Mouse (Mus musculus) hindbrain, embryonic 12.5 days (tissue): Measurements from ENCODE around the gene Iffo1. TPM values are rescaled to one million over a fixed set of nuclear protein-coding genes. Genes with fewer than 3 reads are reported as not detected.

Source experiments
- ATAC-seq: fragments of 200-750 bp; cut with Nextera tagmentation; 2 replicates; pipeline ENCODE4 v1.8.0; 2017; ENCODE audit warnings: moderate TSS enrichment; ENCODE audit not compliant: low FRiP score
- H3K27ac ChIP-seq: fragments of 300-500 bp; sonication (generic); 2 replicates; pipeline ENCODE4 v1.5.1; 2016; ENCODE audit warnings: mild to moderate bottlenecking
- H3K27me3 ChIP-seq: fragments of 300-500 bp; sonication (generic); 2 replicates; pipeline ENCODE4 v1.6.1; 2016; ENCODE audit warnings: mild to moderate bottlenecking
- H3K36me3 ChIP-seq: fragments of 300-500 bp; sonication (generic); 2 replicates; pipeline ENCODE4 v1.6.1; 2016; ENCODE audit warnings: mild to moderate bottlenecking
- H3K4me1 ChIP-seq: fragments of 300-500 bp; sonication (generic); 2 replicates; pipeline ENCODE4 v1.6.1; 2016
- H3K4me2 ChIP-seq: fragments of 300-500 bp; sonication (generic); replicated peaks from 2 replicates; pipeline ENCODE4 v1.6.1; 2016; ENCODE audit warnings: mild to moderate bottlenecking
- H3K4me3 ChIP-seq: fragments of 300-500 bp; sonication (generic); 2 replicates; pipeline ENCODE4 v1.5.1; 2016; ENCODE audit warnings: mild to moderate bottlenecking
- H3K9ac ChIP-seq: fragments of 300-500 bp; sonication (generic); 2 replicates; pipeline ENCODE4 v1.6.1; 2016; ENCODE audit warnings: mild to moderate bottlenecking, moderate library complexity
- H3K9me3 ChIP-seq: fragments of 300-500 bp; sonication (generic); replicated peaks from 2 replicates; pipeline ENCODE4 v1.6.1; 2016; ENCODE audit warnings: mild to moderate bottlenecking
- WGBS: fragments of 180-500 bp; shearing (Covaris S2); methylation state at CpG from one replicate; pipeline ENCODE4 v1.1.7; 2016; 5-methylcytosine and 5-hydroxymethylcytosine counted together
- polyA plus RNA-seq: library from polyadenylated mRNA; unstranded; fragments of >200 nt; fragmentation: Nextera tagmentation; extraction: Ambion mirVana; gene quantifications from 2 replicates; pipeline ENCODE4 v1.2.1, GENCODE M21; 2016

The Iffo1 gene
- polyA plus RNA-seq, 1 experiment from 2014 or later = 19.2 TPM

DNA sequence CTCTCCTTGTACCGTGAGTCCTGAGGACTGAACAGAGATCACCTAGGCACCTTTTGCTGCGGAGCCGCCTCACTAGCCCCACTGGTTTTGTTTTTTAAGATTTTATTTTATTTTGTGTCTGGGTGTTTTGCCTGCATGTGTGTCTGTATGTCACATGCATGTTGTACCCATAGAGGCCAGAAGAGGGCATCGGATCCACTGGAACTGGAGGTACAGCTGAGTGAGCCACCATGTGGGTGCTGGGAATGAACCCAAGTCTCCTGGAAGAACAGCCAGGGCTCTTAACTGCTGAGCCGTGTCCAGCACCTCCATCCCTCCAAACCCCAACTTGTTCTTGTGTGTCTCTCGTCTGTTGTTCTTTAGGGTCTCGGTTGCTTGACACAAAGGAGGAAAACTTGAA is 34.1 kb upstream of the Iffo1 start:
- ATAC-seq = no peak
- Histone ChIP-seq H3K27ac (no peak overlapping the region), H3K36me3 (peaks cover 97% of the 10 kb centered on the region), H3K9ac (no peak overlapping the region), H3K4me2 (no peak overlapping the region), H3K4me1 (no peaks in the 10 kb centered on the region), H3K4me3 (no peak overlapping the region), H3K27me3 (no peaks in the 10 kb centered on the region), H3K9me3 (no peaks in the 10 kb centered on the region)
- 92% methylated on average over 7 of the region's 7 CpGs for WGBS

DNA sequence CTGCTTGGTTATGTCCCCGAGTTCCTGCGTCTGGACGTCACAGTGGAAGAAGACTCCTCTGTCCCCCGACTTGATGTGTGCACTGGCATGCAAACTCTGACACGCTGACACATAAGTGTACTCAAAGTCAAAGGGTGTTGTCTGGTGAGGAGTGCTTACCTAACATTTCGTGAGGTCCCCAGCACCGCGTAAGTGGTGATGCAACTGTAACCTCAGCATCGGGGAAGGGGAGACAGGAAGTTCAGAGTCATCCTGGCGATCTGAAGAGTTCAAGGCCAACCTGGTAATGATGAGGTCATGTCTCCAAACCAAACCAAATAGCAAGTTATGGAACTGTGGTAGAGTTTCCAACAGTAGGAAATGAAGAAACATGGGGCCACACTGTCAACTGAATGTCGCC is 32.5 kb upstream of the Iffo1 start:
- Histone ChIP-seq H3K9ac (no peak overlapping the region), H3K36me3 (peaks cover 96% of the 10 kb centered on the region), H3K4me2 (no peak overlapping the region), H3K27ac (no peak overlapping the region), H3K4me1 (no peaks in the 10 kb centered on the region), H3K27me3 (no peaks in the 10 kb centered on the region), H3K9me3 (no peaks in the 10 kb centered on the region), H3K4me3 (no peak overlapping the region)
- ATAC-seq = no peak
- 94% methylated on average over 11 of the region's 11 CpGs for WGBS

DNA sequence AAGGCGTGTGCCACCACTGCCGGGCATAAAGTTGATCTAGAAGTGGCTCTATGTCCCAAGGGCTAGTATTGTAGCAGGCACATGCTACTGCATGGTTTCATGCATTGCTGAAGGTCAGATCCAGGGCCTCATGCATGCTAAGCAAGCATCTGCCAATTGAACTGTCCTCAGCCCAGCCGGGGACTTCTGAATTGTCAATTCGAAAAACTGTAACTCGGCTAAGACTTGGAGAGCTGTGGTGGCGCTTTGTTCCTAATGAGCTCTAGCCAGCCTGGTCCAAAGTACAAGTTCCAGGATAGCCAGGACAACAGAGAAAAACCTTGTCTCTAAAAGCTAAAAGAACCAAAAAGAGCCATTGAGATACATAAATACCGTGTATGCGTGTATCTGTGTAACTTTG is 25.7 kb upstream of the Iffo1 start:
- no peaks in the 10 kb centered on the region for H3K4me1 ChIP-seq
- no peaks in the 10 kb centered on the region for H3K27me3 ChIP-seq
- peaks cover 95% of the 10 kb centered on the region for H3K36me3 ChIP-seq
- WGBS = 96% methylated on average over 8 of the region's 8 CpGs
- H3K4me3 ChIP-seq = no peak overlapping the region
- no peaks in the 10 kb centered on the region for H3K9me3 ChIP-seq
- no peak overlapping the region for H3K27ac ChIP-seq
- ATAC-seq = no peak
- H3K9ac ChIP-seq = no peak overlapping the region
- H3K4me2 ChIP-seq = no peak overlapping the region

- Histone ChIP-seq H3K4me2 (no peak overlapping the region), H3K9me3 (no peaks in the 10 kb centered on the region), H3K36me3 (peaks cover 62% of the 10 kb centered on the region), H3K4me1 (peaks cover 12% of the 10 kb centered on the region), H3K27ac (no peak overlapping the region), H3K4me3 (no peak overlapping the region), H3K27me3 (no peaks in the 10 kb centered on the region), H3K9ac (no peak overlapping the region)
- WGBS = 88% methylated on average over 12 of the region's 12 CpGs
- ATAC-seq = no peak
These were observed 16.3 kb upstream of the Iffo1 start for GRCm38 (mm10) chr6:125128724-125129123.

GRCm38 (mm10) chr6:125129710-125130402 is 15.2 kb upstream of the Iffo1 start:
- Histone ChIP-seq H3K4me2 (no peak overlapping the region), H3K4me3 (no peak overlapping the region), H3K27ac (no peak overlapping the region), H3K9me3 (no peaks in the 10 kb centered on the region), H3K36me3 (peaks cover 62% of the 10 kb centered on the region), H3K4me1 (peaks cover 12% of the 10 kb centered on the region), H3K9ac (no peak overlapping the region), H3K27me3 (no peaks in the 10 kb centered on the region)
- WGBS = 81% methylated on average over 20 of the region's 20 CpGs
- ATAC-seq = no peak

GRCm38 (mm10) chr6:125131302-125132156 is 13.5 kb upstream of the Iffo1 start, which contains the start of gene Nop2:
Gene Nop2 (plus strand): TSS chr6:125131909.
- Histone ChIP-seq H3K4me2 (peak within 1 kb of the TSS; percentile 73), H3K36me3 (peaks cover 60% of the 10 kb centered on the region), H3K27ac (peak within 1 kb of the TSS; percentile 85), H3K27me3 (no peaks in the 10 kb centered on the region), H3K9me3 (no peaks in the 10 kb centered on the region), H3K4me3 (peak within 1 kb of the TSS; percentile 65), H3K9ac (peak within 1 kb of the TSS; percentile 60), H3K4me1 (peaks cover 12% of the 10 kb centered on the region)
- peak; percentile 93 for ATAC-seq
- under 1% methylated on average over 66 of the region's 66 CpGs for WGBS

GRCm38 (mm10) chr6:125132470-125132869 is 12.6 kb upstream of the Iffo1 start:
- WGBS = 9% methylated on average over 11 of the region's 11 CpGs
- Histone ChIP-seq H3K27ac (no peak overlapping the region), H3K36me3 (peaks cover 60% of the 10 kb centered on the region), H3K27me3 (no peaks in the 10 kb centered on the region), H3K4me1 (peaks cover 12% of the 10 kb centered on the region), H3K4me2 (peak overlapping the region; percentile 73), H3K9ac (peak overlapping the region; percentile 60), H3K9me3 (no peaks in the 10 kb centered on the region), H3K4me3 (peak overlapping the region; percentile 65)
- no peak for ATAC-seq

- WGBS = 84% methylated on average over 19 of the region's 19 CpGs
These were observed 7.9 kb upstream of the Iffo1 start for GRCm38 (mm10) chr6:125137002-125137671.

GRCm38 (mm10) chr6:125139747-125140146 is 5.3 kb upstream of the Iffo1 start:
- H3K36me3 ChIP-seq = peaks cover 85% of the 10 kb centered on the region
- WGBS = 92% methylated on average over 7 of the region's 7 CpGs
- H3K9ac ChIP-seq = no peak overlapping the region
- no peaks in the 10 kb centered on the region for H3K27me3 ChIP-seq
- H3K4me1 ChIP-seq = peaks cover 5% of the 10 kb centered on the region
- no peak overlapping the region for H3K27ac ChIP-seq
- no peaks in the 10 kb centered on the region for H3K9me3 ChIP-seq
- no peak for ATAC-seq
- H3K4me2 ChIP-seq = no peak overlapping the region
- no peak overlapping the region for H3K4me3 ChIP-seq

More at GRCm38 (mm10) chr6:125137002-125137671, 7.9 kb upstream of the Iffo1 start:
- Histone ChIP-seq H3K4me3 (no peak overlapping the region), H3K4me2 (no peak overlapping the region), H3K9me3 (no peaks in the 10 kb centered on the region), H3K9ac (0 out of 2 replicates have a peak overlapping the region, but pooled peaks have one; percentile 5), H3K27ac (no peak overlapping the region), H3K27me3 (no peaks in the 10 kb centered on the region), H3K36me3 (peaks cover 82% of the 10 kb centered on the region), H3K4me1 (peaks cover 9% of the 10 kb centered on the region)
- no peak for ATAC-seq

DNA sequence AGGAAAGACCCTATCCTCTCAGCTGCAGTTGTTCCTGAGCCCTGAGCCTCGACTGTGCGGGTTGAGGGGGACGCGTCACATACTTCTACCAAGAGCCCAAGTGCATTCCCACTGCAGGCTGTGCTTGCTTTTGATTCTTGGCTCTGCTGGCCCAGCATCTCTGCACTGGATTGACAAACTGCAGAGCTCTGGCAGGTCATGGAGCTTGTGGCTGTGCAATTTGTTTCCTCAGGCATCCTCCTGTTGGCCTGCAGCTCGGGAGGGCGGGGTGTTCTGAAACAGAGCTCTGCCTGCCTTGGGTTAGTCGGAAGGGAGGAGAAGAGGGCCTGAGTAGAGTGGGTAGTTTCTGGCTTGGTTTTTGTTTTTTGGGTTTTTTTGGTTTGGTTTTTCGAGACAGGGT is 2.6 kb upstream of the Iffo1 start:
- Histone ChIP-seq H3K27me3 (no peaks in the 10 kb centered on the region), H3K27ac (no peak overlapping the region), H3K36me3 (peaks cover 60% of the 10 kb centered on the region), H3K9ac (no peak overlapping the region), H3K4me2 (no peak overlapping the region), H3K4me1 (peaks cover 26% of the 10 kb centered on the region), H3K4me3 (no peak overlapping the region), H3K9me3 (no peaks in the 10 kb centered on the region)
- no peak for ATAC-seq
- WGBS = 92% methylated on average over 8 of the region's 8 CpGs

- H3K9me3 ChIP-seq = no peaks in the 10 kb centered on the region
- ATAC-seq = no peak
- no peak overlapping the region for H3K27ac ChIP-seq
- H3K27me3 ChIP-seq = no peaks in the 10 kb centered on the region
- H3K4me3 ChIP-seq = no peak overlapping the region
- H3K36me3 ChIP-seq = peaks cover 54% of the 10 kb centered on the region
- H3K4me2 ChIP-seq = no peak overlapping the region
- no peak overlapping the region for H3K9ac ChIP-seq
- 84% methylated on average over 3 of the region's 3 CpGs for WGBS
- H3K4me1 ChIP-seq = peaks cover 33% of the 10 kb centered on the region
These were observed 1.9 kb upstream of the Iffo1 start for GRCm38 (mm10) chr6:125143128-125143527.

DNA sequence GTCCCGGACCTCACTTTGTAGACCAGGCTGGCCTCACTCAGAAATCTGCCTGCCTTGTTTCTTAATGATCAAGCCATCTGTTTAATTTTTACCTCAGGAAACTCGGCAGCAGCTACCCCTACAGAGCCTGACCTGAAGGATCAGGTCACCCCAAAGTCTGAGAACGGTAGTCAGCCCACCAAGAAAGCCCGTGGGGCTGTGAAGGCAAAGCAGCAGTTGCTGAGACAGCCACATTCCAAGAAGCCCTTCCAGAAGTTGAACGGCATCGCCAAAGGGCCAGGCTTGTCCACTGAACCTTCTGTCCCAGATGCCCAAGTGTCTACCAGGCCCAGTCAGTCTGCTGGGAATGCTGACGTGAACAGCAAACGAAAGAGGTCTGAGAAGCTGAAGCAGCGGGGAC is 1.1 kb upstream of the Iffo1 start:
- WGBS = 86% methylated on average over 9 of the region's 9 CpGs
- no peak for ATAC-seq
- no peak overlapping the region for H3K27ac ChIP-seq

More for the DNA sequence above, 1.1 kb upstream of the Iffo1 start:
- Histone ChIP-seq H3K9me3 (no peaks in the 10 kb centered on the region), H3K9ac (no peak overlapping the region), H3K4me3 (no peak overlapping the region), H3K4me2 (no peak overlapping the region), H3K4me1 (peaks cover 41% of the 10 kb centered on the region), H3K36me3 (peaks cover 46% of the 10 kb centered on the region), H3K27me3 (no peaks in the 10 kb centered on the region)
